Mouse (Mus musculus): ENCODE data around the gene Sh3yl1. TPM values are rescaled to one million over a fixed set of nuclear protein-coding genes. Genes with fewer than 3 reads are reported as not detected.
A peak's percentile ranks its signal among the peaks of the same experiment; 100 is the strongest.

Sh3yl1 gene
- polyA plus RNA-seq, 1 experiment from 2014 or later, result 24.0 TPM

- Histone ChIP-seq H3K4me3 (replicated peaks) (no peak overlapping the region), H3K27ac (no peak overlapping the region), H3K4me1 (peaks cover 20% of the 10 kb centered on the region), H3K27me3 (no peaks in the 10 kb centered on the region; the same call in 1 of the 2 replicates), H3K4me2 (no peak overlapping the region), H3K9ac (no peak overlapping the region), H3K9me3 (no peaks in the 10 kb centered on the region), H3K36me3 (replicated peaks) (peaks cover 8% of the 10 kb centered on the region)
- ATAC-seq (ENCODE audit: low FRiP score), result no peak
- WGBS, result 85% methylated on average over 1 of the region's 1 CpGs
Measured at GRCm38 (mm10) chr12:30908658-30909057, 2.8 kb upstream of the Sh3yl1 start.

DNA sequence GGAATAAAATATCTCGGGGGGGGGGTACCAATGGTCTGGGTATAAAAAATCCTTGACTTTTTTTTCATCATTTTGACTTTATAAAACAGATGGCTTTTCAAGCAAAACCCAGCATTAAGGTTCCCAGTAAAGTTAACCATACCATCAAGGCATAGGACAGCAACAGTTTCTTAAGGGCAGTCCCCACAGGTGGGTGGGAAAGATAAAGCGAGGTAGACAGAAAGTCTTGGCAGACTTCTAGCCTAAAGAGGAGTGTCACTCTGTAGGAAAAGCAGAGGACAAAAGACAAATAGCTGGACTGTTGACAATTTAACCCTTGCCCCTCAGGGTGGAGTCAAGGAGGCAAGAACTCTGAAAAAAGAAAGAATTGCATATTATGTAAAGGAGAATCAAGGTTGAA is 1.6 kb upstream of the Sh3yl1 start:
- whole genome bisulfite sequencing, result 89% methylated on average over 2 of the region's 2 CpGs
- Histone ChIP-seq H3K27ac (no peak overlapping the region), H3K4me3 (replicated peaks) (no peak overlapping the region), H3K4me1 (peaks cover 20% of the 10 kb centered on the region), H3K4me2 (no peak overlapping the region), H3K9ac (no peak overlapping the region), H3K27me3 (no peaks in the 10 kb centered on the region; the same call in 1 of the 2 replicates), H3K9me3 (no peaks in the 10 kb centered on the region), H3K36me3 (replicated peaks) (no peaks in the 10 kb centered on the region)
- no peak for ATAC-seq (ENCODE audit: low FRiP score)

DNA sequence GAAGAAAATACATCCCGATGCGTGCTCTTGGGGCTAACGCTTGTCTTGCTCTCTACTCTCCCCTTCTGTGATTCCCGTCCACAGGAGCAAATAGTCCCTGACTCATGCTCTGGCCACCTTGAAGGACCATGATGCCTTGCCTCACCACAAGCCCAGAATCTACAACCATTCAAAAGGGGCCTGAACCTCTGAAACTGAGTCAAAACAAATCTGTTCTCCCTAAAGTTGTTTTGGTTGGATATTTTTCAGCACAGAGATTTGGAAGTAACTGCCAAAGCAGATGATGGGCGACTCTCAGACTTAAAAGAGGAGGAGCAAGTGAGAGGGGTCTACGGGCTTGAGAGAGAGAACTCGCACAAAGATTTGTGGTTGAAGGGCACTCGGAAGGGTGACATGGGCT is 608 bp upstream of the Sh3yl1 start:
- Histone ChIP-seq H3K27ac (no peak overlapping the region), H3K4me1 (peaks cover 20% of the 10 kb centered on the region), H3K9ac (peak overlapping the region; percentile 75), H3K4me3 (replicated peaks) (peak overlapping the region; percentile 62), H3K36me3 (replicated peaks) (no peaks in the 10 kb centered on the region), H3K9me3 (no peaks in the 10 kb centered on the region), H3K4me2 (peak overlapping the region; percentile 95), H3K27me3 (no peaks in the 10 kb centered on the region; the same call in 1 of the 2 replicates)
- 21% methylated on average over 8 of the region's 8 CpGs for WGBS
- no peak for ATAC-seq (ENCODE audit: low FRiP score)

GRCm38 (mm10) chr12:30912048-30912381 is 547 bp downstream of the Sh3yl1 start:
- ATAC-seq (ENCODE audit: low FRiP score), result peak; percentile 58
- H3K9me3 ChIP-seq, result no peaks in the 10 kb centered on the region
- peak overlapping the region; percentile 95 for H3K4me2 ChIP-seq
- WGBS, result 0% methylated on average over 19 of the region's 19 CpGs
- H3K9ac ChIP-seq, result peak overlapping the region; percentile 75
- H3K36me3 ChIP-seq (replicated peaks), result no peaks in the 10 kb centered on the region
- peak overlapping the region; percentile 62 for H3K4me3 ChIP-seq (replicated peaks)
- no peaks in the 10 kb centered on the region; the same call in 1 of the 2 replicates for H3K27me3 ChIP-seq
- H3K4me1 ChIP-seq, result peaks cover 20% of the 10 kb centered on the region
- no peak overlapping the region for H3K27ac ChIP-seq

DNA sequence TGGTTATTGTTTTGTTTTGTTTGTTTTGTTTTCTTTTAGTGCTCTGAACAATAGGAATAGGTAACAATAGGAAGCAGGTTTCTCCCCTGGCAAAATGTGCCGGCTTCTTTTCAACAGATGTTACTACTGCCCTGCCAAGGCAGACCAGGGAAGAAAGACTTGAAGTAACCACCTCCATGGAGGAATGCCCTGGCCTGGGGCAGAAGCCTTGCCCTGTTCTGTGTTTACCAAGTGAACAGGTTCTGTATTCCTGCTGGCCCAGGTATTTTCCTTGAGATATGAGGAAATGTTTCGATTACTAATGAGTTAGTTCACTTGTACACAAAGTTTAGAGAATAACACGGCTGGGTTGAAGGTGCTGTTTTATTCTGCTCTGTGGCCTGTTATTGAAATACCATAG is 1.4 kb downstream of the Sh3yl1 start:
- no peaks in the 10 kb centered on the region for H3K36me3 ChIP-seq (replicated peaks)
- H3K9me3 ChIP-seq, result no peaks in the 10 kb centered on the region
- peak overlapping the region; percentile 95 for H3K4me2 ChIP-seq
- 57% methylated on average over 3 of the region's 3 CpGs for WGBS
- no peak overlapping the region for H3K9ac ChIP-seq
- peaks cover 20% of the 10 kb centered on the region for H3K4me1 ChIP-seq
- no peak for ATAC-seq (ENCODE audit: low FRiP score)
- H3K27ac ChIP-seq, result no peak overlapping the region
- H3K4me3 ChIP-seq (replicated peaks), result peak overlapping the region; percentile 62; the same call in 1 of the 2 replicates
- H3K27me3 ChIP-seq, result no peaks in the 10 kb centered on the region; the same call in 1 of the 2 replicates

- H3K4me3 ChIP-seq (replicated peaks), result no peak overlapping the region
- no peak overlapping the region for H3K27ac ChIP-seq
- no peak overlapping the region for H3K9ac ChIP-seq
- WGBS, result 84% methylated on average over 3 of the region's 3 CpGs
- no peaks in the 10 kb centered on the region for H3K36me3 ChIP-seq (replicated peaks)
- no peaks in the 10 kb centered on the region for H3K4me1 ChIP-seq
- no peaks in the 10 kb centered on the region for H3K27me3 ChIP-seq
- no peak overlapping the region for H3K4me2 ChIP-seq
- no peak for ATAC-seq (ENCODE audit: low FRiP score)
- H3K9me3 ChIP-seq, result no peaks in the 10 kb centered on the region
Measured at GRCm38 (mm10) chr12:30922401-30922800, 10.9 kb downstream of the Sh3yl1 start.

DNA sequence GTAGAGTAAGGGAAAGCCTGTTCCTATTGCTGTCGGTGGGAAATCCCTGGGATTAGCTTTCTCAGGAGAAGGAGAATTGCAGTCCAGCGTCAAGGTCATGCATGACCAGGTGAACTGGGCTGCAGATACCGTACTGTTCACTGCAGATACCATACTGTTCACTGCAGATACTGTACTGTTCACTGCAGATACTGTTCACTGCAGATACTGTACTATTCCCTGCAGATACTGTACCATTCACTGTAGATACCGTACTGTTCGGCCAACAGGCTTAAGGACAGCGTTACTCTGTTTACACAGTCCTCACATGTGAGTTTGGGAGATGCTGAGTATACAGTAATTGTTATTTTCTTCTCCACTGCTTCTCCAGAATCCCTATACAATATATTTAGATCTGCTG is 16.7 kb downstream of the Sh3yl1 start:
- Histone ChIP-seq H3K36me3 (replicated peaks) (no peaks in the 10 kb centered on the region), H3K4me2 (no peak overlapping the region), H3K9me3 (no peaks in the 10 kb centered on the region), H3K27me3 (no peaks in the 10 kb centered on the region), H3K4me3 (replicated peaks) (no peak overlapping the region), H3K27ac (no peak overlapping the region), H3K4me1 (no peaks in the 10 kb centered on the region), H3K9ac (no peak overlapping the region)
- ATAC-seq (ENCODE audit: low FRiP score), result no peak
- WGBS, result 87% methylated on average over 6 of the region's 6 CpGs

DNA sequence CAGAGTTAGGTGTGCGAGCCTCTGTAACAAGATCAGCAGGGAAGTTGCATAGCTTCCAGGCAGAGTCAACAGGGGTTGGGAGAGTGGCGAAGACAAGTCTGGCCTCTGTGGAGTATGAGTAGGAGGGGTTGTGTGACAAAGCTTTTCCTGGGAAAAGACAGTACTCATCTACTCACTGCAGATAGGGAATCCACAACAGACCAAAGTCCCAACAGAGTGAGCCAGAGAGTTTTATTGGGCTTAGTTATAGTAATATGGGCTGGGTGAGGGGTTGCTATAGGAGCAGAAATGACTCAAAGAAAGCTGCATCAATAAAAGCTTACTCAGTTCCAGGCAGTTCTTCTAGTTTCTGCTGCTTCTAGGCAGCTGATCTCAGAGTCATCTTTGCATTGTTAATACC is 21.8 kb downstream of the Sh3yl1 start:
- 86% methylated on average over 2 of the region's 2 CpGs for WGBS
- no peak overlapping the region for H3K4me2 ChIP-seq
- H3K27ac ChIP-seq, result no peak overlapping the region
- no peaks in the 10 kb centered on the region for H3K9me3 ChIP-seq
- no peak for ATAC-seq (ENCODE audit: low FRiP score)
- no peaks in the 10 kb centered on the region for H3K27me3 ChIP-seq
- no peak overlapping the region for H3K9ac ChIP-seq
- no peak overlapping the region for H3K4me3 ChIP-seq (replicated peaks)
- H3K36me3 ChIP-seq (replicated peaks), result no peaks in the 10 kb centered on the region
- no peaks in the 10 kb centered on the region for H3K4me1 ChIP-seq

DNA sequence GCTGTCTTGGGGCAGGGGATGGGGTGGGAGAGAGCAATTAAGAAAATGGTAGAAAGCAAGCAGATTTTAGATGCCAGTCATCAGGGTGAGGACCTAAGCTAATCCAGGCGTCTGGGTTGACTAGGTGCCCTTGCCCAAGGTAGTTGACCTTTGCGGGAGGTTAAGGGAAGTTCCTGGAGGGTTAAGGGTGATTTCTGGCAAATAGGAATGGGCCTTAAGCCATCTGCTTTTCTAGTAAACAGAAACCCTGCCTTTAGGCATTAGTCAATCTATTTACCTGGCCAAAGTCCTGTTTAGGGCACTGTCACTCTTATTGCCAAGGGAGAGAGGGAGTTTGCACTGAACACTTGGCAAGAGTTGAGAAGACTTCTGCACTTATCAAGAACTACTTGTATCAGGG is 25.4 kb downstream of the Sh3yl1 start:
- Histone ChIP-seq H3K9ac (no peak overlapping the region), H3K9me3 (no peaks in the 10 kb centered on the region), H3K27me3 (no peaks in the 10 kb centered on the region), H3K4me2 (no peak overlapping the region), H3K4me1 (no peaks in the 10 kb centered on the region), H3K27ac (no peak overlapping the region), H3K36me3 (replicated peaks) (0 out of 2 replicates have a peak, but pooled peaks cover 3% of the 10 kb centered on the region), H3K4me3 (replicated peaks) (no peak overlapping the region)
- WGBS, result 79% methylated on average over 2 of the region's 2 CpGs
- ATAC-seq (ENCODE audit: low FRiP score), result no peak

DNA sequence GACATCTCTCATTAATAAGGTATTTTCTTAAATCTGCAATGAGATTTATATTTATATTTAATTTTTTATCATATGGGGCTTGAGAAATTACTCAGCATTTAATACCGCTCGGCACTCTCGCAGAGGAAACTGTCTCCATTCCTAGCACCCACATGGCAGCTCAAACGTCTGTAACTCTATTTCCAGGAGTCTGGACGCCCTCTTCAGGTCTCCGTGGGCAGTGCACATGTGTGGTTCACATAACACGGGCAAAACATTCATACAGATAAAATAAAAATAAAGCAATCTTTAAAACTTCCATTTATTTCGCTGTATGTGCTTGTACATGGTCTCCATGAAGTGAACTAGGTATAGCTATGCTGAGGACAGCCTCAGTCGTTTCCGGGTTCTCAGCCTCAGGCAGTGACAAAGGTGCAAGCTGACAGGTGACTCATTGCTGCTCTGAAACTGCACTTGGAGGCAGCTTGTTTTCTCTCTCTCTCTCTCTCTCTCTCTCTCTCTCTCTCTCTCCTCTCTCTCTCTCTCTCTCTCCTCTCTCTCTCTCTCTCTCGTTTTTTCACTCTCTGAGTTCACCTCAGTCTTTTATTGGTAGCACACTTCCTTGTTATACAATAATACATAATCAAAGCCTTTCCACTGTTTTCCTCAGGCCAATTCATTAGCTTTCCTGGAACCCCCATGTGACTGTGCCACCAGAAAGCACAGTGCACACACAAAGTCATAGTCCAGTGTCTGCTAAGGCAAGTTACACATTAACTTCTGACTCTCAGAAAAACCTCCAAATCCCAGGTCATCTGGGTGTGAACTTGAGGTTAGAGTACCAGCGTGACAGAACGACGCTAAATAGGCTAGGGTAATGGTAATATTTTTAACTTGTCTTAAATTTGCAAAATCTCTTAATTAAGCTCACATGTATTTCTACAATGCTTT is 31.9 kb downstream of the Sh3yl1 start:
- WGBS, result 86% methylated on average over 14 of the region's 14 CpGs
- H3K27ac ChIP-seq, result no peak overlapping the region
- H3K4me3 ChIP-seq (replicated peaks), result no peak overlapping the region
- H3K36me3 ChIP-seq (replicated peaks), result peaks cover 12% of the 10 kb centered on the region; the same call in 1 of the 2 replicates
- no peaks in the 10 kb centered on the region for H3K9me3 ChIP-seq
- H3K4me2 ChIP-seq, result no peak overlapping the region
- no peak for ATAC-seq (ENCODE audit: low FRiP score)
- H3K4me1 ChIP-seq, result no peaks in the 10 kb centered on the region
- H3K27me3 ChIP-seq, result no peaks in the 10 kb centered on the region
- no peak overlapping the region for H3K9ac ChIP-seq

DNA sequence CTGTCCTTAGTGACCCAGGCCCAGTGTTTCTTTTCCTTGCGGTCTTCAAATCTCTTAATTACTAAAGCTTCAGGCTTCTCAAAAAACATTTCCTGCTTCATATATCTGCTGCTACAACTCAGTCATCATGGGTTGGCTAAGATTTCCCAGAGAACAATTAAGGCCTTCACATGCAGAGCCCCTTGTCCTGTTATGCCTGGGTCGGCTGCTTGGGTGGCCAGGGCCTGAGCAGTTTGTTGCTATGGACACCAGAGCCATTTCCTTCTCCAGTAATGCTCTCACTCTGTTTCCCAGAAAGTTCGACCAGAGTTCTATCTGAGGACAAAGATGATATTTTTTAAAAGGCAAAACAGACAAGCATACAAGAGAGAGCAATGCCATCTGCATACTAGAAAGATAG is 32.7 kb downstream of the Sh3yl1 start:
- Histone ChIP-seq H3K27me3 (no peaks in the 10 kb centered on the region), H3K4me1 (no peaks in the 10 kb centered on the region), H3K9me3 (no peaks in the 10 kb centered on the region), H3K36me3 (replicated peaks) (peaks cover 12% of the 10 kb centered on the region; the same call in 1 of the 2 replicates), H3K4me3 (replicated peaks) (no peak overlapping the region), H3K9ac (no peak overlapping the region), H3K4me2 (no peak overlapping the region), H3K27ac (no peak overlapping the region)
- no peak for ATAC-seq (ENCODE audit: low FRiP score)
- 74% methylated on average over 3 of the region's 3 CpGs for WGBS

GRCm38 (mm10) chr12:30970700-30971099 is 59.2 kb downstream of the Sh3yl1 start:
- Histone ChIP-seq H3K9ac (no peak overlapping the region), H3K4me2 (no peak overlapping the region), H3K36me3 (replicated peaks) (no peaks in the 10 kb centered on the region), H3K27me3 (no peaks in the 10 kb centered on the region), H3K4me3 (replicated peaks) (no peak overlapping the region), H3K9me3 (no peaks in the 10 kb centered on the region), H3K4me1 (no peaks in the 10 kb centered on the region), H3K27ac (no peak overlapping the region)
- 80% methylated on average over 2 of the region's 2 CpGs for WGBS
- ATAC-seq (ENCODE audit: low FRiP score), result no peak

GRCm38 (mm10) chr12:31003795-31004194 is 92.3 kb downstream of the Sh3yl1 start:
- H3K4me3 ChIP-seq (replicated peaks), result no peak overlapping the region
- H3K36me3 ChIP-seq (replicated peaks), result no peaks in the 10 kb centered on the region
- H3K9ac ChIP-seq, result no peak overlapping the region
- H3K27ac ChIP-seq, result no peak overlapping the region
- no peaks in the 10 kb centered on the region for H3K4me1 ChIP-seq
- H3K27me3 ChIP-seq, result no peaks in the 10 kb centered on the region
- ATAC-seq (ENCODE audit: low FRiP score), result no peak
- H3K4me2 ChIP-seq, result no peak overlapping the region
- H3K9me3 ChIP-seq, result no peaks in the 10 kb centered on the region
- 87% methylated on average over 4 of the region's 4 CpGs for WGBS

Data from forebrain, embryonic 12.5 days (tissue).